Mouse (Mus musculus) monocyte, adult 5-6 weeks (primary cell): ENCODE measurements around the gene Ciao2a. TPM values are rescaled to one million over a fixed set of nuclear protein-coding genes. Genes with fewer than 3 reads are reported as not detected.

ENCODE experiments used
- ATAC-seq: fragments of 153-309, 156-312 bp; replicated peaks from 2 replicates; pipeline ENCODE4 v1.8.0; 2017; ENCODE audit warnings: mild to moderate bottlenecking; ENCODE audit not compliant: low TSS enrichment, insufficient number of reproducible peaks, severe bottlenecking, poor library complexity, low FRiP score
- total RNA-seq: library from RNA; stranded (forward); fragments of 200-1000, 200-491, 200-594 nt; gene quantifications from 3 replicates; pipeline ENCODE4 v1.2.3, GENCODE M21; 2017

The Ciao2a gene
- total RNA-seq, result 112 to 213 TPM (median 210 TPM) in 3 replicates

DNA sequence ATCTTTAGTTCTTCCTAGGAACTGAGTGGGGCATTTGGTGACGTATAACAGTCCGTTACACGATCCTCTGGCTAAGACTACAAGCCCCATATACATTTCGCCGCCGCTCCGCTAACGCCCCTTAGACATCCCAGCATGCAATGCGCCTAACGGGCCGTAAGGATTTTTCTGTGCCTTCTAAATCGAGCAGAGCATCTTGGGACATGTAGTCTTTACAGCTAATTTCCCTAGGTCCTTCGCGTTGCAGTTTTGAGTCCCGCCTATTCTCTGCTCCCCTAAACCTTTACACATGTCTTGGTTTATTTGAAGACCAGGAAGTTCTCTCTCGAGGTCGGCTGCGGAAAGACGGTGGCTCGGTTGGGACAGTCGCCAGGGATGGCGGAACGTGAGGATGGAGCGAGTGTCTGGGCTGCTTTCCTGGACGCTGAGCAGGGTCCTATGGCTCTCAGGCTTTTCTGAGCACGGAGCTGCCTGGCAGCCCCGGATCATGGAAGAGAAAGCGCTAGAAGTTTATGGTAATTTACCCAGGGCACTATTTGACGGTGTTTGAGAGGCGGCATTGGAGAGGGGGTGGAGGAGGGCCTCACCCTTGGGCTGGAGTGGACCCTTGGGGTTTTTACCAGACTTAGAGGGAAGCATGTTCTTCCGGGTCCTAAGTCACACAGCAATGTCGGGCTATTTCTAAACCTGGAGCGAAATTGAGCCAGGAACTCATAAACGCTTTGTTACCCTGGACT is at the start of gene Ciao2a, which contains the start of gene Snx1:
Gene Ciao2a, plus strand, starts transcription at position 156 of the 737 bp plus-strand sequence.
Gene Snx1, minus strand, starts transcription at position 132 of the 737 bp plus-strand sequence.
- ATAC-seq, result peak; percentile 86

GRCm38 (mm10) chr9:66078072-66078471 is 48.3 kb upstream of the Ciao2a start:
- no peak for ATAC-seq

GRCm38 (mm10) chr9:66078493-66078892 is 47.9 kb upstream of the Ciao2a start:
- ATAC-seq, result no peak

DNA sequence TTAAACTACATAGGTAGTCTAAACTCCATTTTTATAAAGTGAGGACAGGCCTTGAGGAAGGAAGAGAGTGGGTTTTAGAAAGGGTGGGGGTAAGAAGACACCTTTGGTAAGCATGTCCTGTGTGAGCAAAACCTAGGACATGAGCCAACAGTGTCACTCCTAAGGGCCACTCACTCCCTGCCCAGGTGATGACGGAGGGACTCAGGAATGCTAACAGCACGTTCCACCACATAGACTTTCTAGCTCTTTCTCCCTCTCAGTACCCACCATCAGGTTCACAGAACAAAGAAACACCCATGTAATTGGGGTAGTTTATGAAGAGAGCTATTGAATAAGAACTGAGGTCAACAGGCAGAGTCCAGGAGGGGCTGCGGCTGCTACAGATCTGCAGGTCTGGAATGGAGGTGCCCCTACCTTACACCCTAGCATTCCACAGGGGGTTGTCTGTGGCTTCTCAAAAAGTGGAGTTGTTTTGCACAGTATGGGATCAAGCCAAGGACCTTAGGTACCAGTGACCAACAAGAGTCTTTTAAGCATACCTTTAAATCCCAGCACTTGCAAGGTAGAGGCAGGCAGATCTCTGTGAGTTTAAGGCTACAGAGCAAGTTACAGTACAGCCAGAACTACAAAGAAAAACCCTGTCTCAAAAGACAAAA is 45.5 kb upstream of the Ciao2a start:
- ATAC-seq, result no peak

GRCm38 (mm10) chr9:66081999-66082398 is 44.4 kb upstream of the Ciao2a start:
- no peak for ATAC-seq

- no peak for ATAC-seq
Measured at GRCm38 (mm10) chr9:66084171-66084570, 42.2 kb upstream of the Ciao2a start.

GRCm38 (mm10) chr9:66087062-66087461 is 39.3 kb upstream of the Ciao2a start:
- ATAC-seq, result no peak

- ATAC-seq, result peak; percentile 40; the same call in 1 of the 2 replicates
Measured at GRCm38 (mm10) chr9:66088411-66088810, 38.0 kb upstream of the Ciao2a start.

GRCm38 (mm10) chr9:66090593-66091244 is 35.7 kb upstream of the Ciao2a start:
- no peak for ATAC-seq

- no peak for ATAC-seq
Measured at GRCm38 (mm10) chr9:66091327-66092231, 34.8 kb upstream of the Ciao2a start.

- no peak for ATAC-seq
Measured at GRCm38 (mm10) chr9:66092664-66093063, 33.7 kb upstream of the Ciao2a start.

GRCm38 (mm10) chr9:66101577-66101976 is 24.8 kb upstream of the Ciao2a start:
- no peak for ATAC-seq

- ATAC-seq, result no peak
Measured at GRCm38 (mm10) chr9:66102668-66103067, 23.7 kb upstream of the Ciao2a start.

DNA sequence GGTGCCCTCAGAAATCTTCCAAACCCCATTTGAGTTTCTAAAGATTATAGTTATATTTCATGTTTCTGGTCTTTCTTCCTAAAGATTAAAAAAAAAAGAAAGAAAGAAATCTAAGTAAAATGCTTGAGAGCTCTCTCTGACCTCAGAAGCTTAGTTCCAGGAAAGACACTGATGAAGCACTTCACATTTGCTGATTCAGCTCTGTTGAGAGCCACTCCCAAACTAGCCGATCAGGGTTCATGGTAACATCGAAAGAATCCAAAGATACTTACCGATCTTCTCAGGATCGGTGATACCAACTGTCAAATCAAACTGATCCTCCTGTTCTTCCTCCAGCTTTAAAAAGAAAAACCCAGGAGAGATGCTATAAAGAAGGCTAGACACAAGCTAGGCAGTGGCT is 21.8 kb upstream of the Ciao2a start:
- ATAC-seq, result no peak

GRCm38 (mm10) chr9:66105168-66105567 is 21.2 kb upstream of the Ciao2a start:
- no peak for ATAC-seq

DNA sequence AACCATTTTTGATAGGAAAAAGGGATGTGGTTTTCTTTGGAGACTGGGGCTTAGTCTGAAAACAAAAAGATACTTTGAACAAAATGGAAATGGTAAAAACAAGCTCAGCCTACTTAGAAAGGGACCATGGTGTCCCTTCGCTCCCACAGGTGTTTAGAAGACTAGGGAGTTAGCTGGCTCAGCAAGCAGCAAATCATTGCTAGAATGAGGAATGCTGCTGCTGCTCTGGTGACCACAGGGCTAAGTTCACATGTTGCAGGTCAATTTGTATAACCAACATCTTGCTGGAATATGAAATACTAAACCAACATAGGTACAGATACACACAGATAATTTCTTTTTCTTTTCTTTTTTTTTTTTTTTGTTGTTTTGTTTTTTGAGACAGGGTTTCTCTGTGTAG is 16.8 kb upstream of the Ciao2a start:
- ATAC-seq, result no peak

- ATAC-seq, result no peak
Measured at GRCm38 (mm10) chr9:66110126-66110525, 16.3 kb upstream of the Ciao2a start.

- no peak for ATAC-seq
Measured at GRCm38 (mm10) chr9:66110611-66111379, 15.6 kb upstream of the Ciao2a start.
